Mouse (Mus musculus) CH12.LX (cell line): ENCODE data around the gene Syt2. TPM values are rescaled to one million over a fixed set of nuclear protein-coding genes. Genes with fewer than 3 reads are reported as not detected.
A peak's percentile ranks its signal among the peaks of the same experiment; 100 is the strongest.

Experiments
- DNase-seq: peaks from one replicate; pipeline ENCODE4 v3.0.0-alpha.2; 2013; ENCODE audit errors: extremely low read depth
- H3K27ac ChIP-seq: 2 replicates; pipeline ENCODE4 v1.5.1; 2012; ENCODE audit warnings: low read depth, mild to moderate bottlenecking, control low read depth, moderate library complexity; ENCODE audit not compliant: insufficient read depth
- H3K27me3 ChIP-seq: replicated peaks from 2 replicates; pipeline ENCODE3; 2012; ENCODE audit warnings: inconsistent platforms
- H3K36me3 ChIP-seq, 2 experiments: replicated peaks in 1 of 2; 2 replicates each; pipeline versions ENCODE3 to v1.6.1; 2012; ENCODE audit warnings: inconsistent platforms in 1 of 2, low read length in 1 of 2, mild to moderate bottlenecking in 1 of 2, mixed read lengths in 1 of 2, moderate library complexity in 1 of 2; ENCODE audit not compliant: control insufficient read depth in 1 of 2, insufficient read depth in 1 of 2
- H3K4me1 ChIP-seq, 2 experiments: 2 replicates each; pipeline ENCODE4 v1.6.1; 2012; ENCODE audit warnings: inconsistent platforms in 1 of 2, moderate library complexity in 1 of 2; ENCODE audit not compliant: insufficient read depth in 2 of 2, control insufficient read depth in 1 of 2
- H3K4me2 ChIP-seq: 2 replicates; pipeline ENCODE4 v1.6.1; 2012; ENCODE audit warnings: low read depth, mild to moderate bottlenecking, control low read depth; ENCODE audit not compliant: poor library complexity, insufficient read depth, severe bottlenecking
- H3K4me3 ChIP-seq, 3 experiments: fragments of 150-350 bp in 1 of 3; sonication (generic) in 1 of 3; replicated peaks in 1 of 3; 2 replicates each; pipeline versions ENCODE3 to v1.5.1; 2011 to 2012; ENCODE audit warnings: low read depth in 2 of 3, low read length in 2 of 3, mild to moderate bottlenecking in 2 of 3, moderate library complexity in 2 of 3, control low read depth in 1 of 3, improper control_type of control experiment in 1 of 3, inconsistent platforms in 1 of 3, mixed read lengths in 1 of 3; ENCODE audit not compliant: poor library complexity in 1 of 3
- H3K79me2 ChIP-seq: replicated peaks from 2 replicates; pipeline ENCODE4 v1.6.1; 2012; ENCODE audit warnings: mild to moderate bottlenecking, moderate library complexity; ENCODE audit not compliant: control insufficient read depth, poor library complexity, insufficient read depth, severe bottlenecking; ENCODE audit errors: extremely low read depth
- H3K9ac ChIP-seq: 2 replicates; pipeline ENCODE4 v1.6.1; 2012; ENCODE audit warnings: low read depth, mild to moderate bottlenecking, control low read depth, moderate library complexity; ENCODE audit not compliant: insufficient read depth
- H3K9me3 ChIP-seq: replicated peaks from 2 replicates; pipeline ENCODE3; 2012; ENCODE audit warnings: low read length, inconsistent platforms, mixed read lengths
- BHLHE40 ChIP-seq: IDR thresholded peaks from 2 replicates; pipeline ENCODE4 v1.6.1; 2011; ENCODE audit warnings: mild to moderate bottlenecking, low read depth, low read length, improper control_type of control experiment
- CHD2 ChIP-seq: IDR thresholded peaks from 2 replicates; pipeline ENCODE4 v1.6.1; 2011; ENCODE audit warnings: low read length, improper control_type of control experiment
- CTCF ChIP-seq, 2 experiments: IDR thresholded peaks in 1 of 2; conservative IDR thresholded peaks in 1 of 2; 2 replicates each; pipeline ENCODE4 v1.5.1; 2011 to 2012; ENCODE audit warnings: low read depth in 2 of 2, low read length in 2 of 2, improper control_type of control experiment in 1 of 2, inconsistent platforms in 1 of 2, mild to moderate bottlenecking in 1 of 2, moderate library complexity in 1 of 2
- ELF1 ChIP-seq: IDR thresholded peaks from 2 replicates; pipeline ENCODE4 v1.6.1; 2014; ENCODE audit warnings: low read depth, mild to moderate bottlenecking, inconsistent platforms, low read length, improper control_type of control experiment
- EP300 ChIP-seq: IDR thresholded peaks from 2 replicates; pipeline ENCODE4 v1.6.1; 2011; ENCODE audit warnings: low read length, improper control_type of control experiment
- ETS1 ChIP-seq: conservative IDR thresholded peaks from 2 replicates; pipeline ENCODE4 v1.6.1; 2012; ENCODE audit warnings: low read depth, mild to moderate bottlenecking, inconsistent platforms, low read length, improper control_type of control experiment, moderate library complexity
- GABPA ChIP-seq: IDR thresholded peaks from 2 replicates; pipeline ENCODE4 v1.6.1; 2012; ENCODE audit warnings: low read depth, low read length, improper control_type of control experiment, inconsistent platforms; ENCODE audit not compliant: insufficient replicate concordance
- HCFC1 ChIP-seq: IDR thresholded peaks from 2 replicates; pipeline ENCODE4 v1.6.1; 2012; ENCODE audit warnings: low read depth, mild to moderate bottlenecking, inconsistent platforms, low read length, improper control_type of control experiment
- JUN ChIP-seq: IDR thresholded peaks from 2 replicates; pipeline ENCODE4 v1.6.1; 2011; ENCODE audit warnings: low read depth, mild to moderate bottlenecking, low read length, improper control_type of control experiment, moderate library complexity; ENCODE audit not compliant: insufficient read depth
- JUND ChIP-seq: conservative IDR thresholded peaks from 2 replicates; pipeline ENCODE4 v1.6.1; 2011; ENCODE audit warnings: low read depth, low read length, improper control_type of control experiment
- KAT2A ChIP-seq: IDR thresholded peaks from 2 replicates; pipeline ENCODE4 v1.6.1; 2012; ENCODE audit warnings: low read length, improper control_type of control experiment, inconsistent platforms; ENCODE audit not compliant: insufficient replicate concordance
- MAZ ChIP-seq: IDR thresholded peaks from 2 replicates; pipeline ENCODE4 v1.6.1; 2012; ENCODE audit warnings: low read depth, mild to moderate bottlenecking, inconsistent platforms, low read length, improper control_type of control experiment, moderate library complexity
- MEF2A ChIP-seq: IDR thresholded peaks from 2 replicates; pipeline ENCODE4 v1.6.1; 2014; ENCODE audit warnings: low read depth, mild to moderate bottlenecking, inconsistent platforms, low read length, improper control_type of control experiment, borderline replicate concordance
- MXI1 ChIP-seq: IDR thresholded peaks from 2 replicates; pipeline ENCODE4 v1.6.1; 2011; ENCODE audit warnings: mild to moderate bottlenecking, low read depth, low read length, improper control_type of control experiment
- RAD21 ChIP-seq: IDR thresholded peaks from 2 replicates; pipeline ENCODE4 v1.6.1; 2011; ENCODE audit warnings: low read depth, mild to moderate bottlenecking, low read length, improper control_type of control experiment, moderate library complexity
- RCOR1 ChIP-seq: conservative IDR thresholded peaks from 2 replicates; pipeline ENCODE4 v1.6.1; 2012; ENCODE audit warnings: low read depth, mild to moderate bottlenecking, inconsistent platforms, low read length, improper control_type of control experiment
- SMC3 ChIP-seq: IDR thresholded peaks from 2 replicates; pipeline ENCODE4 v1.6.1; 2011; ENCODE audit warnings: low read depth, low read length, improper control_type of control experiment
- TCF12 ChIP-seq: IDR thresholded peaks from 2 replicates; pipeline ENCODE4 v1.6.1; 2014; ENCODE audit warnings: low read depth, mild to moderate bottlenecking, inconsistent platforms, low read length, improper control_type of control experiment
- UBTF ChIP-seq: IDR thresholded peaks from 2 replicates; pipeline ENCODE4 v1.6.1; 2012; ENCODE audit warnings: low read depth, mild to moderate bottlenecking, inconsistent platforms, low read length, improper control_type of control experiment, moderate library complexity
- USF1 ChIP-seq: IDR thresholded peaks from 2 replicates; pipeline ENCODE4 v1.6.1; 2014; ENCODE audit warnings: low read depth, mild to moderate bottlenecking, inconsistent platforms, low read length, improper control_type of control experiment
- USF2 ChIP-seq: conservative IDR thresholded peaks from 2 replicates; pipeline ENCODE4 v1.6.1; 2011; ENCODE audit warnings: low read depth, low read length, improper control_type of control experiment
- ZC3H11A ChIP-seq: IDR thresholded peaks from 2 replicates; pipeline ENCODE4 v1.6.1; 2012; ENCODE audit warnings: low read depth, mild to moderate bottlenecking, inconsistent platforms, low read length, improper control_type of control experiment
- ZKSCAN1 ChIP-seq: IDR thresholded peaks from 2 replicates; pipeline ENCODE4 v1.6.1; 2012; ENCODE audit warnings: low read depth, inconsistent platforms, low read length, improper control_type of control experiment, borderline replicate concordance
- ZMIZ1 ChIP-seq: IDR thresholded peaks from 2 replicates; pipeline ENCODE4 v1.6.1; 2012; ENCODE audit warnings: low read depth, mild to moderate bottlenecking, inconsistent platforms, low read length, improper control_type of control experiment
- ZNF384 ChIP-seq: IDR thresholded peaks from 2 replicates; pipeline ENCODE4 v1.6.1; 2012; ENCODE audit warnings: low read depth, low read length, improper control_type of control experiment, inconsistent platforms
- dilution Hi-C: fragments of 300-500 bp; cut with MboI; formaldehyde crosslinking; loops from 2 replicates; pipeline ENCODE4 v1.14.3; 2020; ENCODE audit warnings: low sequenced_read_pairs; ENCODE audit not compliant: extremely low pct_unique_long_range_greater_than_20kb, extremely low pct_ligation_motif_present
- in situ Hi-C: fragments of 300-500 bp; cut with MboI; formaldehyde crosslinking; loops from 3 replicates; pipeline ENCODE4 v1.14.3; 2019; ENCODE audit warnings: low sequenced_read_pairs, low pct_ligation_motif_present, low pct_unique_long_range_greater_than_20kb, mixed read lengths
- polyA plus RNA-seq: library from polyadenylated mRNA; unstranded; fragments of >175 nt; gene quantifications from 2 replicates; pipeline ENCODE4 v1.2.1, GENCODE M21; 2012; ENCODE audit warnings: low read depth; ENCODE audit not compliant: insufficient read length
- total RNA-seq, 2 experiments: library from RNA; depleted of rRNA; stranded (reverse); fragments of 300-350 nt in 1 of 2; fragments of >200 nt in 1 of 2; gene quantifications; 2 replicates each; pipeline ENCODE4 v1.2.3; 2012 to 2014

Syt2 gene
- total and polyA plus RNA-seq, 3 experiments: not detected

DNA sequence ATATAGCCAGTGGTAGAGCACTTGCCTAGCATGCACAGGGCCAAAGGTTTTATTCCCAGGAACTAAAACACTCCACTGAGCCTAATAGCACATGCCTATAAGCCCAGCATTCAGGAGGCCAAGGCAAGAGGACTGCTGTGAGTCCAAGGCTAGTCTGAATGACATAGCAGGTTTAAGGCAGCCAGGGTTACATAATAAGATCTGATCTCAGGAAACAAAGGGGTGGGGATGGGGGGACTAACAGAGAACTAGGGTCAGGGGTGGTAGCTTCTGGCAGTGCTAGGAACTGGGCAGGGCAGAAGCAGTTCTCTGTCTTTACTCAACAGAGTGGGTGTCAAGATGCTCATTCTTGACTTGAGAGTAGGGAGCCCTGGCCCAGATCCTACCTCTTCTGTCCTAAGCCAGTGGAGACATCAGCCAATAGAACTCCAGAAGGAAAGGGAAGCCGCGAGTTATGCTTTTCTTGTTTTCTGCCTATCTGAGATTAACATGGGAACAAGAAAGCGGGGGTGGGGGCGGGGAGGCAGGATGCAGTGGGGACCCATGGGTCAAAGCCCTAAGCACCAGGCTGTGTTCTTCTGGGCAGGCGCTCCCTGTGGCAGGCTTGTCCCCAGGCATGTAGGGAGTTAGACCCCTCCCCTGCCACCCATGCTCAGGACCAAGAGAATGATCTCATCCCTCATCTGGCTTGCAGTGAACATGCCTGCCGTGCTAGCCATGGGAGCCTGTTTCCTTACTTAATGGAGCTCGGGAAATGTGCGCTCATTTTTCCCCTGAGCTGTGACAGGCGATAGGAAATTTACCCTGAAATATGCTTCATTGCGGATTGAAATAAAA lies 25.0 kb downstream of the Syt2 start:
- no peaks in the 10 kb centered on the region for H3K36me3 ChIP-seq
- H3K4me2 ChIP-seq: no peak overlapping the region
- dilution Hi-C loops (no loop called here), in situ Hi-C loops (loop anchor here (25.0 kb wide), 1 partner anchor 166 kb away; no protein-coding TSS in a partner anchor)
- DNase-seq: no peak
- H3K9me3 ChIP-seq: peaks cover 20% of the 10 kb centered on the region
- TF ChIP-seq JUN (no peak), BHLHE40 (no peak), RCOR1 (no peak), KAT2A (no peak), MEF2A (no peak)
- no peak overlapping the region for H3K9ac ChIP-seq
- no peaks in the 10 kb centered on the region for H3K79me2 ChIP-seq
- no peak overlapping the region for H3K4me3 ChIP-seq
- H3K4me1 ChIP-seq: no peaks in the 10 kb centered on the region
- H3K27me3 ChIP-seq: peaks cover 90% of the 10 kb centered on the region
- H3K27ac ChIP-seq: no peak overlapping the region

DNA sequence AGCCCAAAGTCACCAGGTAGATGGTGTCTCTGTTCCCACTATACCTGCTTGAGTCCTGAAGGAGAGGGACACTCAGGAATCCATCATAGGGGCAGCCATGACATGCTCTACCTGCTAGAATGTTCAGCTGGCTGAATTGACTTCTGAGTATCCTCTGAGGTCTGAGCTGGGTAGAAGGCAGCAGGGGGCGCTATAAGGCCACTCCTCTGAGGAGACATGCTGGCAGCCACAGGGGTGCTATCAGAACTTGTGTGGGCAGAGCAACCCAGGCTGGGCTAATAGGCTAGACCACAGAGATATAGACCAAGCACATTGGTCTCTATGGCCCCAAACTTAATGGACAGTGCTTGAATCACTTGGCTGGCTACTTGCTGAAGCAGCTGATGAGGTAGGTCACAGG lies 27.8 kb downstream of the Syt2 start:
- no peak overlapping the region for H3K4me3 ChIP-seq
- no peaks in the 10 kb centered on the region for H3K36me3 ChIP-seq
- dilution Hi-C loops: no loop called here
- no peak overlapping the region for H3K4me2 ChIP-seq
- no peak overlapping the region for H3K27ac ChIP-seq
- H3K9me3 ChIP-seq: peaks cover 13% of the 10 kb centered on the region
- no peaks in the 10 kb centered on the region for H3K79me2 ChIP-seq
- H3K9ac ChIP-seq: no peak overlapping the region
- TF ChIP-seq ZKSCAN1 (no peak), ZMIZ1 (no peak), CHD2 (no peak), KAT2A (no peak), ZNF384 (no peak), UBTF (no peak), ZC3H11A (no peak), GABPA (no peak), SMC3 (peak; percentile 68), ELF1 (no peak), EP300 (no peak), JUND (no peak), BHLHE40 (no peak), HCFC1 (no peak), RAD21 (peak; percentile 73), TCF12 (no peak), ETS1 (no peak), MXI1 (no peak), USF1 (no peak), JUN (no peak), CTCF (conservative IDR thresholded peaks at IDR 0.05 in 1 of 2, IDR thresholded peaks at IDR 0.05 in 1 of 2; ENCODE audit: low read depth in 2 of 2, low read length in 2 of 2) (peak; percentile 43 to 78; a peak in 2 of 4 replicates), USF2 (no peak), MAZ (no peak)
- peaks cover 0 to 3% of the 10 kb centered on the region in 2 experiments; a peak in 2 of 4 replicates for H3K4me1 ChIP-seq
- H3K27me3 ChIP-seq: peaks cover 90% of the 10 kb centered on the region
- in situ Hi-C loops: loop anchor here (25.0 kb wide), 1 partner anchor 163 kb away; no protein-coding TSS in a partner anchor
- peak; percentile 52 for DNase-seq
